Mouse (Mus musculus) liver, embryonic 14.5 days (tissue): Measurements from ENCODE around the gene Rps6kb2. TPM values are rescaled to one million over a fixed set of nuclear protein-coding genes. Genes with fewer than 3 reads are reported as not detected.

Experiments used
- ATAC-seq: fragments of 200-750 bp; cut with Nextera tagmentation; 2 replicates; pipeline ENCODE4 v1.8.0; 2017; ENCODE audit warnings: moderate number of reproducible peaks, mild to moderate bottlenecking, moderate library complexity; ENCODE audit not compliant: insufficient read depth
- DNase-seq, 3 experiments: peaks; one replicate each; pipeline ENCODE4 v3.0.0-alpha.2; 2012 to 2013; ENCODE audit warnings: low read depth in 3 of 3, low spot score in 3 of 3
- H3K27ac ChIP-seq: fragments of 300-500 bp; sonication (generic); 2 replicates; pipeline ENCODE4 v1.5.1; 2014; ENCODE audit warnings: moderate library complexity, mild to moderate bottlenecking, control low read depth, inconsistent platforms
- H3K27me3 ChIP-seq: fragments of 300-500 bp; sonication (generic); 2 replicates; pipeline ENCODE4 v1.6.1; 2014; ENCODE audit warnings: mild to moderate bottlenecking, low read length, moderate library complexity; ENCODE audit not compliant: control insufficient read depth, insufficient read depth
- H3K36me3 ChIP-seq: fragments of 300-500 bp; sonication (generic); replicated peaks from 2 replicates; pipeline ENCODE4 v1.6.1; 2014; ENCODE audit warnings: low read depth; ENCODE audit not compliant: control insufficient read depth, insufficient read depth
- H3K4me1 ChIP-seq, 2 experiments: fragments of 200-500 bp in 1 of 2; fragments of 300-500 bp in 1 of 2; sonication (generic) in 1 of 2; replicated peaks; 2 replicates each; pipeline ENCODE4 v1.6.1; 2012 to 2014; ENCODE audit warnings: antibody characterized with exemption in 1 of 2, inconsistent platforms in 1 of 2, low read length in 1 of 2; ENCODE audit not compliant: control insufficient read depth in 2 of 2, insufficient read depth in 2 of 2
- H3K4me2 ChIP-seq: fragments of 300-500 bp; sonication (generic); 2 replicates; pipeline ENCODE4 v1.6.1; 2014; ENCODE audit warnings: low read depth, mild to moderate bottlenecking, control low read depth, moderate library complexity
- H3K4me3 ChIP-seq, 2 experiments: fragments of 200-500 bp in 1 of 2; fragments of 300-500 bp in 1 of 2; sonication (generic) in 1 of 2; 2 replicates each; pipeline ENCODE4 v1.5.1; 2012 to 2014; ENCODE audit warnings: low read depth in 2 of 2, low read length in 2 of 2, mild to moderate bottlenecking in 2 of 2, control low read depth in 1 of 2, inconsistent platforms in 1 of 2, moderate library complexity in 1 of 2; ENCODE audit not compliant: insufficient read depth in 1 of 2
- H3K9ac ChIP-seq: fragments of 300-500 bp; sonication (generic); replicated peaks from 2 replicates; pipeline ENCODE4 v1.6.1; 2014; ENCODE audit warnings: mild to moderate bottlenecking, control low read depth, moderate library complexity
- H3K9me3 ChIP-seq: fragments of 300-500 bp; sonication (generic); 2 replicates; pipeline ENCODE4 v1.6.1; 2016; ENCODE audit warnings: low read length, mixed read lengths; ENCODE audit not compliant: control insufficient read depth
- CTCF ChIP-seq: IDR thresholded peaks from 2 replicates; pipeline ENCODE4 v1.5.1; 2016; ENCODE audit warnings: antibody characterized with exemption, low read depth, control low read depth
- EP300 ChIP-seq: IDR thresholded peaks from 2 replicates; pipeline ENCODE4 v1.6.1; 2016; ENCODE audit warnings: antibody characterized with exemption, low read depth
- WGBS: fragments of 180-500 bp; shearing (Covaris S2); extraction: QIAGEN DNeasy Blood & Tissue Kit; methylation state at CpG from one replicate; pipeline ENCODE4 v1.1.7; 2014; ENCODE audit not compliant: insufficient replicate concordance; 5-methylcytosine and 5-hydroxymethylcytosine counted together
- polyA plus RNA-seq, 2 experiments: library from polyadenylated mRNA; depleted of rRNA in 1 of 2; stranded (reverse) in 1 of 2; unstranded in 1 of 2; fragments of >200 nt; fragmentation: Nextera tagmentation in 1 of 2; extraction: Ambion mirVana in 1 of 2; gene quantifications; 2 replicates each; pipeline versions ENCODE4 v1.2.1 to v1.2.3; 2012 to 2014

Gene Rps6kb2
- polyA plus RNA-seq, 2 experiments = 19.2 to 19.9 TPM

- no peak for TF ChIP-seq EP300
- no peak for TF ChIP-seq CTCF
- no peak for DNase-seq
- H3K9ac ChIP-seq = peak overlapping the region; percentile 91
- peaks cover 46% of the 10 kb centered on the region for H3K36me3 ChIP-seq
- H3K27ac ChIP-seq = peak overlapping the region; percentile 60
- H3K4me3 ChIP-seq = peak overlapping the region; percentile 85 to 89
- H3K4me1 ChIP-seq = peaks cover 14 to 24% of the 10 kb centered on the region in 2 experiments
- no peaks in the 10 kb centered on the region for H3K9me3 ChIP-seq
- no peaks in the 10 kb centered on the region for H3K27me3 ChIP-seq
- ATAC-seq = no peak
- WGBS = 52% methylated on average over 6 of the region's 6 CpGs
- H3K4me2 ChIP-seq = peak overlapping the region; percentile 77
These were observed 30.0 kb upstream of the Rps6kb2 start for GRCm38 (mm10) chr19:4193129-4193528.

- TF ChIP-seq CTCF (no peak), EP300 (no peak)
- Histone ChIP-seq H3K4me3 (peak overlapping the region; percentile 85 to 89), H3K9me3 (no peaks in the 10 kb centered on the region), H3K36me3 (peaks cover 43% of the 10 kb centered on the region), H3K4me1 (peaks cover 14 to 24% of the 10 kb centered on the region in 2 experiments), H3K4me2 (peak overlapping the region; percentile 77), H3K27me3 (no peaks in the 10 kb centered on the region), H3K27ac (peak overlapping the region; percentile 60), H3K9ac (peak overlapping the region; percentile 91)
- under 1% methylated on average over 49 of the region's 52 CpGs for WGBS
- DNase-seq (no peak), ATAC-seq (peak; percentile 62)
These were observed 29.3 kb upstream of the Rps6kb2 start for GRCm38 (mm10) chr19:4192251-4192985.

GRCm38 (mm10) chr19:4191528-4192250, 28.5 kb upstream of the Rps6kb2 start, which contains the start of gene Ppp1ca:
Ppp1ca (plus strand) TSS chr19:4192065.
- peak; percentile 90 for TF ChIP-seq CTCF
- no peak for TF ChIP-seq EP300
- peaks cover 14 to 24% of the 10 kb centered on the region in 2 experiments for H3K4me1 ChIP-seq
- DNase-seq = peak; percentile 89 to 92 (median 92)
- H3K27me3 ChIP-seq = no peaks in the 10 kb centered on the region
- 5% methylated on average over 36 of the region's 47 CpGs for WGBS
- H3K36me3 ChIP-seq = peaks cover 35% of the 10 kb centered on the region
- no peaks in the 10 kb centered on the region for H3K9me3 ChIP-seq
- ATAC-seq = peak; percentile 91
- H3K4me2 ChIP-seq = peak within 1 kb of the TSS; percentile 77
- peak within 1 kb of the TSS; percentile 85 to 89 for H3K4me3 ChIP-seq
- peak within 1 kb of the TSS; percentile 91 for H3K9ac ChIP-seq
- peak within 1 kb of the TSS; percentile 64 for H3K27ac ChIP-seq

- TF ChIP-seq CTCF = no peak
- TF ChIP-seq EP300 = no peak
- peak within 1 kb of the TSS; percentile 85 to 89 for H3K4me3 ChIP-seq
- H3K27me3 ChIP-seq = no peaks in the 10 kb centered on the region
- H3K4me1 ChIP-seq = peaks cover 14 to 24% of the 10 kb centered on the region in 2 experiments
- peak within 1 kb of the TSS; percentile 77 for H3K4me2 ChIP-seq
- DNase-seq = no peak
- ATAC-seq = no peak
- 16% methylated on average over 4 of the region's 4 CpGs for WGBS
- H3K27ac ChIP-seq = peak within 1 kb of the TSS; percentile 64
- peaks cover 27% of the 10 kb centered on the region for H3K36me3 ChIP-seq
- peak within 1 kb of the TSS; percentile 91 for H3K9ac ChIP-seq
- H3K9me3 ChIP-seq = no peaks in the 10 kb centered on the region
These were observed 27.7 kb upstream of the Rps6kb2 start, which contains the start of gene Tbc1d10c for GRCm38 (mm10) chr19:4190831-4191334. Tbc1d10c (minus strand) TSS chr19:4191284.
